Mouse (Mus musculus) brain, embryonic 18.5 days (tissue): Measurements from ENCODE around the gene Tmem237.

ENCODE experiments used
- DNase-seq: peaks from one replicate; pipeline ENCODE4 v3.0.0-alpha.2; 2012; ENCODE audit warnings: low read depth, low spot score

The Tmem237 gene

DNA sequence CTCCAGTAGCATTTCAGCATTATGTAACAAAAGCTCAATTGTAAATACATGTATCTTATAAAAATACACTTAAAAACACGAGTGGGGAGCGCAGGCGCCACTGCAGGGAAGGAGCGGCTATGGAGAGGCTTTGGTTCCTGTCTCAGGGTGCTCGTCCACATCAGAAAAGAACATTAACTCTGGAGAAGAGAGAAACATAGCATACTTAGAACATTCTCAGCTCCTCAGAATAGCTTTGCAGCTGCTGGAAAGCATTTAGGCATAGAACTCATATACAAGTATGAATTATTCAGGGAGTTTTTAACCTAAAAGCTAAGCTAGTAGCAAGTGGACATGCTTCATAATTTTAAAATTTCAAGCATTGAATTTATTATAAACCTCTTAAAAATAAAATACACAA lies 19.2 kb downstream of the Tmem237 start:
- no peak for DNase-seq

DNA sequence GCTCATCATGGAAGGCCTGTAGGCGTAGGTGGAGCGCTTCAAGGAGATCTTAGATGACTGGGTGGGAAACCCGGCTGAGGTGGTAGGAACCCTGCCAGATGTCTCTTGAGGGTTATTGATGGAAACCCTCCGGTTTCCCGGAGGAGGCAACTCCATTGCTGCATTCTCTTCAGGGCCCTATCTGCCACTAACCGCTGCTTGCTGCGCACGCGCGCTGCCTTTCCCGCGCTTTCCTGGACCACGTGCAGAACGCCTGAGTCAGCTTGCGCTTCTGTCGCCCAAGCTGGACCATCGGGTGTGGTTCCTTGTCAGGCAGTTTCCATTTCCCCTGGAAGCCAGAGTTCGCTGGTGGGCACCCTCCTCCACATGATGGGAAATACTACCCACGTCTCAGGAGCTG lies 25.5 kb downstream of the Tmem237 start, which contains the start of gene C2cd6:
C2cd6 (minus strand) TSS at position 196 of the 400 bp plus-strand sequence.
- no peak for DNase-seq

DNA sequence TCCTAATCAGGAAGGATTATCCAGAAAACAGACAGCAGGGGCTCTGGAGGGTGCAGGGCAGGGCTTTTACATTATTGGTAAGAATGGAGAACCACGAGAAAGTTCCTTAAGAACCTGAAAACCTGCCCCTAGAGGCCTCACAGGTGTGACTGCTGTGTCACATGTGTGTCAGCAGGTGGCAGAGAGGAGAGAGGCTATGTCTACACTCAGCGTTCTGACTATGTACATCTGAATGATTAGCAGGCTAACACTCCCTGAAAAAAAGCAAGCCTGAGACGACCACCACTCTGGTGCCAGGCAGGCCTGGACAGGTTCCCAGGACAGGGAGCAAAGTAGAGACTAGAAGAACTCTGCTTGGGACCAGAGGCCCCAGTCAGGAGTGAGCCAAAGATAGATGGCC lies 49.3 kb downstream of the Tmem237 start:
- no peak for DNase-seq

DNA sequence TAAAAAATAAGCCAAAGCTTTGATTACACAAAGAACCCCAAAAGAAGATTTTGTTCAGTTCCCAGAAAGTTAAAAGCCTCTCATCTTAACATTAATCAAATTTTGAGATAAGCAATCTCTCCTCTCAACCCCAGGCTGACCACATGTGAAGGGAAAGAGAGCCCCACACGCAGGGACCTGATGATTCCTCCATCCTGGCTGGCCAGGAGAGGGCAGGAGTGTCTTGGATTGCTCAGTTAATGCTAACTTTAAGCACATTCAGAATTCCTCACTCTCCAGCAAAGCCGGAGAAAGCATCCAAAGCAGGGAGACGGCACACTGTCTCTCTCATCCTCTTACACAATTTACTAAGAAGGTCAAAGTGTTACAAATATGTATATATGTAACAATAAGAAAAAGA lies 52.2 kb downstream of the Tmem237 start:
- no peak for DNase-seq

DNA sequence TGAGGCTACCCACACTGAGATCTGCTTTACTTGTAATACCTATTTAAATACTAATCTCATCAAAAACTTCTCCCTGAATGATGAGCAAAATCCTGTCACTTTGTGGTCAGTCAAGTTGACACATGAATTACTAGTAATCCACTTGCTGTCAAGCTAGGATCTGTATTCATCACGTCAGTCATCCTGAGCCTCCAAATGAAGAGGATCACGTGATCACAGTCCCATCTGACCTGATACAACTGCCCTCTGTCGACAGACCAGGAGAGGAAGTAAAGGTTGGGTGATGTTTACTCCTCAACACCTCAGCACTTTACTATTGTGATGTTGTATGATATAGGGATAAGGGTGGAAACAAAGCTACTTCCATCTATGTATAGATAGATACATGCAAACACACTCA lies 56.5 kb downstream of the Tmem237 start:
- DNase-seq, result no peak

DNA sequence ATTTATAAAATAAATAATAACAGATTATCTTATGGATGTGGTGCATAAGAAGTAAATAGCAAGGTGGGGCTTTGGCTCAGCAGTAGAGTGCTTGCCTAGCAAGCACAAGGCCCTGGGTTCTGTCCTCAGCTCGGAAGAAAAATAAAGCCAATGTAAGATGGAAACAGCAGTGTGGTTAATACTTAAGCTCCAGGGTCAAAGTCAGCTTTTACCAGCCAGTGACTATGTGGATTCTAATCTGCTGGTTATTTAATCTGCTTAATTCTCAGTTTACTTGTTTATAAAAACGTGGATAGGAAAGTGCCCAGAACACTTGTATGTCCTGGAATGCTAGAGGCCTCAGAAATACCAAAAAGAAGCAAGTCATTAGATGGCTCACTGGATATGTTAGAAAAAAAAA lies 63.3 kb downstream of the Tmem237 start:
- no peak for DNase-seq

DNA sequence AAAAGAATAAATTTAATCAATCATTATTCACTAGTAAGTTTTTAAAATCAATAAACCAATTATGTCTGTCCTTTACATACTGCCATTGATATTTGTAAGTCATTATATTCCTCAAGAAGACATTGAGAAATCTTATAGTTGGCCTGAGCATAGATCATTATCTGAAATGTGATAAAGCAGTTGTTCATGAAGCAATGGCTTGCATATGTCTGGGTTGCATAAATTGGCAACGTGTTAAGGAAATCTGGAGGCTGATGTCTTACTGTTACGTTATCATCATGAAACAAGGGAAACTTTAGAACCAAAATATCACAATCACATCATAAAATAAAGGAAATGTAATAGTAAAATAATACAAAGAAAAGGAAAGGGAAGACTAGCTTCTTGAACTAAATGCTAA lies 68.9 kb downstream of the Tmem237 start:
- DNase-seq, result no peak
